Mouse (Mus musculus) brain, embryonic 14.5 days (tissue): ENCODE results near the gene Pth2.

ENCODE experiments used
- CTCF ChIP-seq: fragments of 200-500 bp; IDR thresholded peaks from 2 replicates; pipeline ENCODE4 v1.5.1; 2012; ENCODE audit warnings: inconsistent platforms, mild to moderate bottlenecking, moderate library complexity, borderline replicate concordance; ENCODE audit not compliant: insufficient read depth, insufficient read length; ENCODE audit errors: extremely low read depth
- POLR2A ChIP-seq: fragments of 200-500 bp; IDR thresholded peaks from 2 replicates; pipeline ENCODE4 v1.6.1; 2012; ENCODE audit warnings: mild to moderate bottlenecking, inconsistent platforms, borderline replicate concordance; ENCODE audit not compliant: poor library complexity, insufficient read depth, insufficient read length, severe bottlenecking; ENCODE audit errors: extremely low read depth

DNA sequence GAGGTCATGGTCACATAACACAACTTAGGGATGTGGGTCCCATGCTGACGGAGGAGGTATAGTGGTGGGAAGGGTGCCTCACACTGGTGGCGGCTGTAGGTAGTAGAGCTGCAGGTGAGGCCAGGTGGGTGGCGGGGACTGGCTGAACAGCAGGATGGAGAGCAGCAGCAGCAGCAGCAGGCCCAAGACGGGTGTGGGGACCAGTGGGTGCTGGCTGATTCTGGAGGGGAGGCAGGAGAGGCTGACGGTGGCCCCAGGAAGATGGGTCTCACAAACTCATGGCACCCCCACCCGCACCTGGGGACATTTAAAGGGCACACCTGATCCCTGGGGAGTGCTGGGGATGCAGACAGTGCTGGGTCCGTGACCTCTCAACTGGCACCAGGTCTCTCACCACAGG lies 2.9 kb downstream of the Pth2 start:
- TF ChIP-seq POLR2A (no peak), CTCF (no peak)
